Mouse (Mus musculus): Measurements from ENCODE around the gene Pigb.

- TF ChIP-seq POLR2A (IDR thresholded peaks at IDR 0.05; ENCODE audit: low read depth, low read length) (no peak), EP300 (IDR thresholded peaks at IDR 0.05; ENCODE audit: low read length) (no peak), TCF12 (IDR thresholded peaks at IDR 0.05; ENCODE audit: low read depth, low read length) (no peak), RCOR1 (conservative IDR thresholded peaks at IDR 0.05; ENCODE audit: low read depth, low read length) (no peak), UBTF (IDR thresholded peaks at IDR 0.05; ENCODE audit: low read depth, low read length) (no peak), CTCF (conservative IDR thresholded peaks at IDR 0.05 in 1 of 2, IDR thresholded peaks at IDR 0.05 in 1 of 2; ENCODE audit: low read depth in 2 of 2, low read length in 2 of 2) (no peak), MEF2A (IDR thresholded peaks at IDR 0.05; ENCODE audit: borderline replicate concordance, low read depth, low read length) (no peak), TBP (conservative IDR thresholded peaks at IDR 0.05; ENCODE audit: low read depth, low read length) (no peak), JUND (conservative IDR thresholded peaks at IDR 0.05; ENCODE audit: low read depth, low read length) (no peak)
These were observed 48.8 kb downstream of the Pigb start for GRCm38 (mm10) chr9:72991420-72991819.
